In the genomic region with DNA sequence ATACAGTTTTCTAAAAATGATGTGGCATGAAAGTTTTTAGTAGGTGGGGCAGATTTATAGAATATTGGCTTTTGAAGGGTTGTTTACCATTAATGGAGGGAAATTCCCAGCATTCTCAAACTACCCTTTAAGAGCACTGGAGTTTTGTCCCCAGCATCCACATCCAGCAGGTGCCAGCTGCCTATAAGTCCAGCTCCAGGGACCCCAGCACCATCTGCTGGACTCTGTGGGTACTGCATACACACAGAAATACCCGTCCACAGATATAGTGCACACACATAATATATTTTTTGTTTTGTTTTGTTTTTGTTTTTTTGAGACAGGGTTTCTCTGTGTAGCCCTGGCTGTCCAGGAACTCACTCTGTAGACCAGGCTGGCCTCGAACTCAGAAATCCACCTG, we compare ENCODE assay signal across 8 mouse cellular contexts. TPM values are rescaled to one million over a fixed set of nuclear protein-coding genes. Genes with fewer than 3 reads are reported as not detected.
A peak's percentile ranks its signal among the peaks of the same experiment; 100 is the strongest.
DNase-seq lines count a peak whose midpoint lies in the region; ATAC-seq and TF ChIP-seq lines count a peak whose summit lies in the region.

No protein-coding gene starts in this region.

- intact Hi-C loops in gastrocnemius, postnatal 36 days (cut with DNase I): loop anchor here (5.0 kb wide), 2 partner anchors 127 to 262 kb away; no protein-coding TSS in a partner anchor

- TF ChIP-seq CTCF in layer of hippocampus, adult 2 months (conservative IDR thresholded peaks at IDR 0.05): peak; percentile 84

- 57% methylated on average over 2 of the region's 2 CpGs for WGBS in limb, embryonic 13.5 days

- no peaks in the 10 kb centered on the region for H3K9me3 ChIP-seq in limb, embryonic 13.5 days

- H3K4me3 ChIP-seq in layer of hippocampus, adult 2 months: no peak overlapping the region
- H3K4me3 ChIP-seq in limb, embryonic 13.5 days: 0 out of 2 replicates have a peak overlapping the region, but pooled peaks have one; percentile 4

- H3K4me2 ChIP-seq in limb, embryonic 13.5 days (replicated peaks): no peak overlapping the region

- H3K27ac ChIP-seq in layer of hippocampus, adult 2 months: no peak overlapping the region
- no peak overlapping the region for H3K27ac ChIP-seq in limb, embryonic 13.5 days

- peaks cover 7% of the 10 kb centered on the region for H3K4me1 ChIP-seq in limb, embryonic 13.5 days

- no peaks in the 10 kb centered on the region for H3K27me3 ChIP-seq in limb, embryonic 13.5 days

- peak in 1 of 2 experiments; percentile 74 for DNase-seq in layer of hippocampus, adult 2 months (ENCODE audit: low spot score in 2 of 2)
- no peak for DNase-seq in layer of hippocampus, adult 9-11 months
- peak; percentile 87 for DNase-seq in NIH3T3 (ENCODE audit: low read depth)
- DNase-seq in cerebellum, adult 9-11 months: peak; percentile 63
- peak; percentile 58 to 59 for DNase-seq in gastrocnemius, postnatal 36 days
- DNase-seq in ovary, postnatal 14 days (ENCODE audit: low spot score): peak; percentile 63
- DNase-seq in urinary bladder, postnatal 36 days (ENCODE audit: low spot score in 2 of 2): peak; percentile 50 to 65

- H3K9ac ChIP-seq in limb, embryonic 13.5 days: no peak overlapping the region

- ATAC-seq in limb, embryonic 13.5 days (ENCODE audit: low FRiP score, low read depth): no peak

- H3K36me3 ChIP-seq in limb, embryonic 13.5 days: peaks cover 36% of the 10 kb centered on the region

RNA-seq across cellular contexts. Expression of a gene that starts 2.2 kb away (rescaled TPM):
- 100 to 1,000 TPM; 261 to 275 TPM for total RNA-seq in layer of hippocampus, adult 2 months (2021)
- total RNA-seq in gastrocnemius, postnatal 36 days (2021): 10 to 100 TPM; 47.2 to 51.2 TPM
- 99.4 and 106 TPM in 2 replicates for polyA plus RNA-seq in limb, embryonic 13.5 days (2015; fragmentation: Nextera tagmentation; extraction: Ambion mirVana)

RNA-seq across cellular contexts. Expression of a gene that starts 21.7 kb away (rescaled TPM):
- 10 to 100 TPM; 74.2 to 78.0 TPM for total RNA-seq in layer of hippocampus, adult 2 months (2021)
- 1 to 10 TPM; 4.2 to 6.5 TPM for total RNA-seq in gastrocnemius, postnatal 36 days (2021)
- polyA plus RNA-seq in limb, embryonic 13.5 days (2015; fragmentation: Nextera tagmentation; extraction: Ambion mirVana): 85.3 and 89.6 TPM in 2 replicates

RNA-seq across cellular contexts. Expression of a gene that starts 22.2 kb away (rescaled TPM):
- total RNA-seq in layer of hippocampus, adult 2 months (2021): 10 to 100 TPM; 30.0 to 32.3 TPM
- 10 to 100 TPM; 22.4 to 23.8 TPM for total RNA-seq in gastrocnemius, postnatal 36 days (2021)
- polyA plus RNA-seq in limb, embryonic 13.5 days (2015; fragmentation: Nextera tagmentation; extraction: Ambion mirVana): 78.2 and 81.9 TPM in 2 replicates

RNA-seq across cellular contexts. Expression of a gene that starts 27.6 kb away (rescaled TPM):
- 10 to 100 TPM; 32.9 to 33.2 TPM for total RNA-seq in layer of hippocampus, adult 2 months (2021)
- 10 to 100 TPM; 11.3 to 13.2 TPM for total RNA-seq in gastrocnemius, postnatal 36 days (2021)
- 56.2 and 59.1 TPM in 2 replicates for polyA plus RNA-seq in limb, embryonic 13.5 days (2015; fragmentation: Nextera tagmentation; extraction: Ambion mirVana)

RNA-seq across cellular contexts. Expression of a gene that starts 39.7 kb away (rescaled TPM):
- 100 to 1,000 TPM; 173 to 186 TPM for total RNA-seq in layer of hippocampus, adult 2 months (2021)
- total RNA-seq in gastrocnemius, postnatal 36 days (2021): 10 to 100 TPM; 36.2 to 41.3 TPM
- 185 and 193 TPM in 2 replicates for polyA plus RNA-seq in limb, embryonic 13.5 days (2015; fragmentation: Nextera tagmentation; extraction: Ambion mirVana)

Comparison
In these comparisons a context has a peak if more than half of its experiments do, and no peak if none do; other contexts are left out.
1. RNA of a gene that starts 2.2 kb away (total RNA-seq): 261 to 275 TPM in layer of hippocampus, adult 2 months; 47.2 to 51.2 TPM in gastrocnemius, postnatal 36 days; every median in the first group is over 4 times any median in the second.
2. RNA of a gene that starts 21.7 kb away (total RNA-seq): 74.2 to 78.0 TPM in layer of hippocampus, adult 2 months; 4.2 to 6.5 TPM in gastrocnemius, postnatal 36 days; every median in the first group is over 10 times any median in the second.